Mouse (Mus musculus) stomach, embryonic 15.5 days (tissue): ENCODE measurements around the gene Fbxw10. TPM values are rescaled to one million over a fixed set of nuclear protein-coding genes. Genes with fewer than 3 reads are reported as not detected.

ENCODE experiments used
- ATAC-seq: fragments of 200-750 bp; cut with Nextera tagmentation; 2 replicates; pipeline ENCODE4 v1.8.0; 2017; ENCODE audit warnings: low read depth, moderate number of reproducible peaks, moderate TSS enrichment; ENCODE audit not compliant: insufficient read depth, low FRiP score
- H3K27ac ChIP-seq: fragments of 300-500 bp; sonication (generic); 2 replicates; pipeline ENCODE4 v1.5.1; 2015; ENCODE audit warnings: mild to moderate bottlenecking, inconsistent platforms
- H3K27me3 ChIP-seq: fragments of 300-500 bp; sonication (generic); replicated peaks from 2 replicates; pipeline ENCODE4 v1.6.1; 2015; ENCODE audit warnings: inconsistent platforms
- H3K36me3 ChIP-seq: fragments of 300-500 bp; sonication (generic); 2 replicates; pipeline ENCODE4 v1.6.1; 2015; ENCODE audit warnings: inconsistent platforms
- H3K4me1 ChIP-seq: fragments of 300-500 bp; sonication (generic); 2 replicates; pipeline ENCODE4 v1.6.1; 2015; ENCODE audit warnings: inconsistent platforms
- H3K4me2 ChIP-seq: fragments of 300-500 bp; sonication (generic); 2 replicates; pipeline ENCODE4 v1.6.1; 2015; ENCODE audit warnings: mild to moderate bottlenecking, inconsistent platforms
- H3K4me3 ChIP-seq: fragments of 300-500 bp; sonication (generic); replicated peaks from 2 replicates; pipeline ENCODE4 v1.5.1; 2015; ENCODE audit warnings: inconsistent platforms
- H3K9ac ChIP-seq: fragments of 300-500 bp; sonication (generic); 2 replicates; pipeline ENCODE4 v1.6.1; 2015; ENCODE audit warnings: inconsistent platforms
- H3K9me3 ChIP-seq: fragments of 300-500 bp; sonication (generic); 2 replicates; pipeline ENCODE4 v1.6.1; 2016; ENCODE audit warnings: inconsistent platforms
- WGBS: fragments of 180-500 bp; shearing (Covaris S2); methylation state at CpG from one replicate; pipeline ENCODE4 v1.1.7; 2015; 5-methylcytosine and 5-hydroxymethylcytosine counted together
- polyA plus RNA-seq: library from polyadenylated mRNA; unstranded; fragments of >200 nt; fragmentation: Nextera tagmentation; extraction: Ambion mirVana; gene quantifications from 2 replicates; pipeline ENCODE4 v1.2.1, GENCODE M21; 2015

Fbxw10 gene
- polyA plus RNA-seq, 1 experiment from 2014 or later, result 0.33 TPM

DNA sequence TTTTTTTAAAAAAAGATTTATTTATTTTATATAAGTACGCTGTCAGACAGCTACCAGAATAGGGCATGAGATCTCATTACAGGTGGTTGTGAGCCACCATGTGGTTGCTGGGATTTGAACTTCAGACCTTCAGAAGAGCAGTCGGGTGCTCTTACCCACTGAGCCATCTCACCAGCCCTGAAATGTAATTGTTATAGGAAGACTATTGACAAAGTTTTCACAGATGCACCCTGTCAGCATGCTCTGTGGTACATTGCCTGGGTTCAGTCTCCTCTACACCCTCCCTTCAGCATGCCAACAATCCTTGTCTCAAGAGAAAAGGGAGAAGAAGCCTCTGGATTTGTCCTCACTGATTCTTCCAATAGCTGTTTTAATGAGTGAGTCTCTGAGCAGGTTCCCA, 66.3 kb downstream of the Fbxw10 start:
- H3K4me2 ChIP-seq, result no peak overlapping the region
- no peaks in the 10 kb centered on the region for H3K27me3 ChIP-seq
- H3K9ac ChIP-seq, result no peak overlapping the region
- no peaks in the 10 kb centered on the region for H3K9me3 ChIP-seq
- no peak for ATAC-seq
- WGBS, result 88% methylated on average over 2 of the region's 2 CpGs
- no peaks in the 10 kb centered on the region for H3K36me3 ChIP-seq
- no peak overlapping the region for H3K4me3 ChIP-seq
- H3K27ac ChIP-seq, result no peak overlapping the region
- H3K4me1 ChIP-seq, result no peaks in the 10 kb centered on the region

- H3K27ac ChIP-seq, result no peak overlapping the region
- H3K36me3 ChIP-seq, result no peaks in the 10 kb centered on the region
- no peaks in the 10 kb centered on the region for H3K9me3 ChIP-seq
- no peak overlapping the region for H3K4me2 ChIP-seq
- H3K4me3 ChIP-seq, result no peak overlapping the region
- WGBS, result 59% methylated on average over 6 of the region's 6 CpGs
- no peaks in the 10 kb centered on the region for H3K27me3 ChIP-seq
- H3K4me1 ChIP-seq, result no peaks in the 10 kb centered on the region
- H3K9ac ChIP-seq, result no peak overlapping the region
- ATAC-seq, result no peak
Observed at GRCm38 (mm10) chr11:62914532-62914931, 67.7 kb downstream of the Fbxw10 start.

DNA sequence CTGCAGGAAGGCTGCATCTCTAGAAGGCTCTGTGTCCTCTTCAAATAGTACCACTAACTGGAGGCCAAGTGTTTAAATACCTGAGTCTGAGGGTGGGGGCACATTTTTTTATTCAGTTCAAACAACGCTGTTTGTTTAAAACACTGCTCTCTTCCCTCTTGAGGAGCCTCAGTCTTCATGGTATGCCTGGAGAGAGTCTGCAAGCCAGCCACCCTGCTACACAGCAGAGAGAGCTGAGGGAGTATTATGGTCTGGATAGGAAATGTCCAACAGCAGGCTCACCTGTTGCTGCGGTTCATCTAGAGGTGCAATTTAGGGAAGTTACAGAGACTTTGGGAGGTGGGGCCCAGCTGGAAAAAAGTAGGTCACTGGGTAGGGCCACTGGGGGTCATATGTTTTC, 68.6 kb downstream of the Fbxw10 start:
- ATAC-seq, result no peak
- no peak overlapping the region for H3K4me2 ChIP-seq
- H3K27ac ChIP-seq, result no peak overlapping the region
- H3K4me3 ChIP-seq, result no peak overlapping the region
- H3K9me3 ChIP-seq, result no peaks in the 10 kb centered on the region
- H3K4me1 ChIP-seq, result 0 out of 2 replicates have a peak, but pooled peaks cover 5% of the 10 kb centered on the region
- no peak overlapping the region for H3K9ac ChIP-seq
- no peaks in the 10 kb centered on the region for H3K36me3 ChIP-seq
- H3K27me3 ChIP-seq, result no peaks in the 10 kb centered on the region
- WGBS, result 57% methylated on average over 2 of the region's 2 CpGs

DNA sequence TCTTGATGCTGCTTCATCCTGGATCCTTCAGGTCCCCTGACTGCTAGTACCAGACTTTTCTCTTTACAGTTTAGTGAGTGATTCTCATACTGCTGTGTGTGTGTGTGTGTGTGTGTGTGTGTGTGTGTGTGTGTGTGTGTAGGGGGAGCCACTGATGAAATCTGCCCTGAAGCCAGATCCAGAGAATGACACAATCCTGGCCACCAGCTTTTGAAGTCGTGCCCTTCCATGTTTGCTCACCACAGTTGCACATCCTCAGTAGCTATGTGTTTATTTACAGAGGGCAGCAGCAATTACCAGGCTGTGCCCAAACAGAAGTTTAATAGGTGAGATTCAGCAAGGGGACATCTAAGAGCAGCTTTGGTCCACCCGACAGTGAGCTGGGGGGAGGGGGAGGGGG, 69.9 kb downstream of the Fbxw10 start:
- WGBS, result 17% methylated on average over 2 of the region's 2 CpGs

GRCm38 (mm10) chr11:62919946-62920742, 73.3 kb downstream of the Fbxw10 start:
- H3K9ac ChIP-seq, result no peak overlapping the region
- H3K36me3 ChIP-seq, result no peaks in the 10 kb centered on the region
- H3K4me1 ChIP-seq, result 0 out of 2 replicates have a peak, but pooled peaks cover 6% of the 10 kb centered on the region
- H3K9me3 ChIP-seq, result no peaks in the 10 kb centered on the region
- H3K27ac ChIP-seq, result peak overlapping the region; percentile 52
- H3K4me3 ChIP-seq, result no peak overlapping the region; the same call in 1 of the 2 replicates
- 55% methylated on average over 6 of the region's 6 CpGs for WGBS
- ATAC-seq, result no peak
- no peaks in the 10 kb centered on the region for H3K27me3 ChIP-seq
- H3K4me2 ChIP-seq, result peak overlapping the region; percentile 23; the same call in 1 of the 2 replicates

More for the DNA sequence above, 69.9 kb downstream of the Fbxw10 start:
- no peaks in the 10 kb centered on the region for H3K36me3 ChIP-seq
- H3K9ac ChIP-seq, result no peak overlapping the region
- H3K27me3 ChIP-seq, result no peaks in the 10 kb centered on the region
- no peaks in the 10 kb centered on the region for H3K9me3 ChIP-seq
- H3K4me2 ChIP-seq, result no peak overlapping the region
- no peak for ATAC-seq
- no peak overlapping the region for H3K4me3 ChIP-seq
- H3K27ac ChIP-seq, result no peak overlapping the region
- H3K4me1 ChIP-seq, result 0 out of 2 replicates have a peak, but pooled peaks cover 6% of the 10 kb centered on the region

DNA sequence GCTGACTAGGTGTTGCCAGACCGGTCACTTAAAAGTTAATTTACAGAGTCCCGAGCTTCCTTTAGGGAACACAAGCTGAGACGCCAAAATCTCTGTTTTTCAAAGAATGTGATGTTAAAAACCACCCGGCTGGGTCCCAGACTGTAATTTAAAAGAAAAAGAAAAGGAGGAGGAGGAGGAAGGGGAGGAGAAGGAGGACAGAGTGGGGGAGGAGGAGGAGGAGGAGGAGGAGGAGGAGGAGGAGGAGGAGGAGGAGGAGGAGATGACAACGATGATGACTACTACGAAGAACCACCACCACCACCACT, 73.8 kb downstream of the Fbxw10 start:
- peak overlapping the region; percentile 52 for H3K4me2 ChIP-seq
- peak overlapping the region; percentile 22; the same call in 1 of the 2 replicates for H3K4me3 ChIP-seq
- no peaks in the 10 kb centered on the region for H3K27me3 ChIP-seq
- H3K4me1 ChIP-seq, result 0 out of 2 replicates have a peak, but pooled peaks cover 6% of the 10 kb centered on the region
- ATAC-seq, result no peak
- H3K36me3 ChIP-seq, result no peaks in the 10 kb centered on the region
- no peak overlapping the region for H3K9ac ChIP-seq
- no peaks in the 10 kb centered on the region for H3K9me3 ChIP-seq
- 18% methylated on average over 6 of the region's 6 CpGs for WGBS
- H3K27ac ChIP-seq, result peak overlapping the region; percentile 52

- H3K4me2 ChIP-seq, result peak overlapping the region; percentile 52
- WGBS, result 15% methylated on average over 25 of the region's 25 CpGs
- H3K36me3 ChIP-seq, result no peaks in the 10 kb centered on the region
- H3K9me3 ChIP-seq, result no peaks in the 10 kb centered on the region
- 0 out of 2 replicates have a peak, but pooled peaks cover 6% of the 10 kb centered on the region for H3K4me1 ChIP-seq
- H3K9ac ChIP-seq, result no peak overlapping the region
- peak; percentile 82 for ATAC-seq
- no peaks in the 10 kb centered on the region for H3K27me3 ChIP-seq
- peak overlapping the region; percentile 92 for H3K27ac ChIP-seq
- peak overlapping the region; percentile 22 for H3K4me3 ChIP-seq
Observed at GRCm38 (mm10) chr11:62921052-62921977, 74.4 kb downstream of the Fbxw10 start.

DNA sequence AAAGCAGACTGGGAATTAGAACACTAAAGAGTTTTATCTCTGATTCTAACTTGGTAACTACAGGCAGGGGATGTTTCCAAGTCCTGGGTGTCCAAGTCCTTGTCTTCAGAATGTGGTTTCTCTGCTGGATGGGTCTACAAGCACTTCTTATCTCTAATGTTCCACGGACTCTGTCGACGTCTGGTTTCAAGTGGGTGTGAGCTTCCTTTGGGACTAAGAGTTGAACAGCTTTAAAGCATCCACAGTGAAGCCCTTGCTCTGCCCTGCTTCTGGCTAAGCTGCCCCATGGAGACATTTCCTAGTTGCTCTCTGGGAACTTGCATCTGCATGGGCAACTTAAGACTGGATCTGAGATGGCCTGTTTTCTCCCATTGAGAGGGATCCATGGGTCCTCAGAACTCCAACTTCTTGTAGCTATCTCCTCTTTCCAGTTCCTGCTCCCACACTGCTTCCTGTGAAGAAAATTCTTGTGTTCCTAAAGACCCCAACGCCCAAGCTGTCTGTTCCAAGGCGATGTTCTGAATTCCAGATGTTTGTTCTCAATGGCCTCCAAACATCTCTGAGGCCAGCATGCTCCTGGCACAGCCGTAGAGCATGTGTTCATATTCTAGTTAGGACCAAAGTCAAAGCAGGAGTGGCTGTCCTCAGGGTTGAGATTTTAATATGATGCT, 77.4 kb downstream of the Fbxw10 start:
- Histone ChIP-seq H3K4me2 (no peak overlapping the region), H3K36me3 (no peaks in the 10 kb centered on the region), H3K27ac (no peak overlapping the region), H3K9me3 (no peaks in the 10 kb centered on the region), H3K9ac (no peak overlapping the region), H3K4me3 (no peak overlapping the region), H3K4me1 (0 out of 2 replicates have a peak, but pooled peaks cover 6% of the 10 kb centered on the region), H3K27me3 (no peaks in the 10 kb centered on the region)
- 54% methylated on average over 6 of the region's 6 CpGs for WGBS
- ATAC-seq, result no peak

Other genes with a start within 250 kb of the Fbxw10 start
- gene Lrrc75a, start 198.5 kb upstream of the Fbxw10 start, polyA plus RNA-seq, result 10.0 and 10.5 TPM in 2 replicates
- gene Mmgt2, start 198.4 kb upstream of the Fbxw10 start, polyA plus RNA-seq, result 47.0 and 50.6 TPM in 2 replicates
- gene Zfp287, start 115.2 kb upstream of the Fbxw10 start, polyA plus RNA-seq, result 6.7 and 7.2 TPM in 2 replicates
- not detected in 2 replicates for gene Gm10428, start 94.0 kb upstream of the Fbxw10 start, polyA plus RNA-seq
- 14.9 and 15.3 TPM in 2 replicates for gene Zfp286, start 57.6 kb upstream of the Fbxw10 start, polyA plus RNA-seq
- gene Trim16, start 26.8 kb upstream of the Fbxw10 start, polyA plus RNA-seq, result 13.8 and 15.6 TPM in 2 replicates
- 76.7 and 80.1 TPM in 2 replicates for gene Tvp23b, start 32.4 kb downstream of the Fbxw10 start, polyA plus RNA-seq
- gene Cdrt4, start 104.1 kb downstream of the Fbxw10 start, polyA plus RNA-seq, result 0.19 and 0.26 TPM in 2 replicates
- not detected in 2 replicates for gene Tekt3, start 214.6 kb downstream of the Fbxw10 start, polyA plus RNA-seq